Mouse (Mus musculus) kidney, embryonic 14.5 days (tissue): Measurements from ENCODE around the gene Tenm3. TPM values are rescaled to one million over a fixed set of nuclear protein-coding genes. Genes with fewer than 3 reads are reported as not detected.
A peak's percentile ranks its signal among the peaks of the same experiment; 100 is the strongest.

Experiments used
- ATAC-seq: fragments of 200-750 bp; cut with Nextera tagmentation; 2 replicates; pipeline ENCODE4 v1.8.0; 2017; ENCODE audit warnings: moderate number of reproducible peaks, mild to moderate bottlenecking, moderate TSS enrichment, moderate library complexity; ENCODE audit not compliant: low FRiP score, low TSS enrichment
- H3K27ac ChIP-seq: fragments of 300-500 bp; sonication (generic); 2 replicates; pipeline ENCODE4 v1.5.1; 2014; ENCODE audit warnings: low read depth, mild to moderate bottlenecking, low read length, moderate library complexity, mixed read lengths
- H3K27me3 ChIP-seq: fragments of 300-500 bp; sonication (generic); 2 replicates; pipeline ENCODE4 v1.6.1; 2014; ENCODE audit warnings: mild to moderate bottlenecking, low read length; ENCODE audit not compliant: control insufficient read depth, insufficient read depth
- H3K36me3 ChIP-seq: fragments of 300-500 bp; sonication (generic); 2 replicates; pipeline ENCODE4 v1.6.1; 2014; ENCODE audit warnings: low read length, mixed read lengths; ENCODE audit not compliant: control insufficient read depth, insufficient read depth
- H3K4me1 ChIP-seq: fragments of 300-500 bp; sonication (generic); 2 replicates; pipeline ENCODE4 v1.6.1; 2014; ENCODE audit warnings: low read length, mixed read lengths; ENCODE audit not compliant: control insufficient read depth, insufficient read depth
- H3K4me2 ChIP-seq: fragments of 300-500 bp; sonication (generic); replicated peaks from 2 replicates; pipeline ENCODE4 v1.6.1; 2014; ENCODE audit warnings: low read depth, mild to moderate bottlenecking, low read length
- H3K4me3 ChIP-seq: fragments of 300-500 bp; sonication (generic); 2 replicates; pipeline ENCODE4 v1.5.1; 2014; ENCODE audit warnings: mild to moderate bottlenecking, low read length
- H3K9ac ChIP-seq: fragments of 300-500 bp; sonication (generic); 2 replicates; pipeline ENCODE4 v1.6.1; 2014; ENCODE audit warnings: low read depth, mild to moderate bottlenecking, low read length, moderate library complexity
- H3K9me3 ChIP-seq: fragments of 300-500 bp; sonication (generic); 2 replicates; pipeline ENCODE4 v1.6.1; 2016; ENCODE audit warnings: low read length; ENCODE audit not compliant: control insufficient read depth
- WGBS: fragments of 180-500 bp; shearing (Covaris S2); extraction: QIAGEN DNeasy Blood & Tissue Kit; methylation state at CpG from one replicate; pipeline ENCODE4 v1.1.7; 2014; 5-methylcytosine and 5-hydroxymethylcytosine counted together
- polyA plus RNA-seq: library from polyadenylated mRNA; unstranded; fragments of >200 nt; fragmentation: Nextera tagmentation; extraction: Ambion mirVana; gene quantifications from 2 replicates; pipeline ENCODE4 v1.2.1, GENCODE M21; 2014

Tenm3 gene
- polyA plus RNA-seq, 1 experiment from 2014 or later = 34.4 TPM

DNA sequence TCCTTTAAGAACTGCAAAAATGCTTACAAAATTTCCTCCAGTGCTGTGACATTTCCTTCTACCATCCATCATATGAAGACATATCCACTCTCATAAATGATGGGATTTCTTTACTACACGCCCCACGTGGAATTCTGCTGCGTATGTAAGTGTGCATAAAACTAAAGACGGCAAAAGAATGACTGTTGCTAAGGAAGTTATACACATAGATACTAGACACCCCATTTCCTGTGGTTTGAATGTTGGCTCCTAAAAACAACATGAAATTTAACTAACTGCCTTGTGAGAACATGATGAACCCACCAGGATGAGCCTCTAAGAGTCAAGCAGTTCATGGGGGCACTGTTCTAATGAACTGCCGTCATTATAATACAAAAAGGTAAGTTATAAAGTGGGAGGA is 312.0 kb downstream of the Tenm3 start:
- H3K9me3 ChIP-seq = no peaks in the 10 kb centered on the region
- H3K4me1 ChIP-seq = no peaks in the 10 kb centered on the region
- H3K4me2 ChIP-seq = no peak overlapping the region
- no peak for ATAC-seq
- H3K9ac ChIP-seq = no peak overlapping the region
- H3K4me3 ChIP-seq = no peak overlapping the region
- WGBS = 69% methylated on average over 5 of the region's 5 CpGs
- no peaks in the 10 kb centered on the region for H3K36me3 ChIP-seq
- H3K27me3 ChIP-seq = no peaks in the 10 kb centered on the region
- H3K27ac ChIP-seq = no peak overlapping the region

DNA sequence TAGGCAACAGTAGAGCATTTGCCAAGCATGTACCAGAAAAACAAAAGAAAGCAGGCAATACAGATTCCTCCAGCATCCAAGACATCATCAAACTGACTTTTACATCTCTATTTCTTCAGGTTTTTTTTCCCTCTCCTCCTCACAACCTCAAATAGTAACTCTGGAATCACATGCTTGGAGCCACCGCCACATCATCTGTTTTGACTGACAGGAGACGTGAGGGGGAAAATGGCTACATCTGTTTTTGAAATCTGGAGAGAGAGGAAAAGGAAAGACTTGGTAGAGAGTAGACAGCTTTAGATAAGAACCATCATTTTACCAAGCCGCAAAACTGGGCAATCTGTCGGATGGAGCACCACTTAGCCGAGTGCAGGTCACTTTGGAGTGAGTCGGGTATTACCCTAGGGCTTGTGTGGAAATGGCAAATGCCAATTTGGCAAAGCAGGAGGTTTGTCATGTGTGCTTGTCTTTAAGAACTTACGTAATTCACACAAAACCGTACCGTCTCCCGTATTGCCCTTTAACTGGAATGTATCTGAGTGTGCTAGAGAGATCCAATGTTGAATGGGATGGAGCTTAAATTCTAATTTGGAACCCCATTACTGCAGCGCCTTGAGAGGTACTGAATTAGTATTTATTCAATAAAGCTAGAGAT is 312.7 kb downstream of the Tenm3 start:
- no peak for ATAC-seq
- H3K9ac ChIP-seq = no peak overlapping the region
- H3K4me3 ChIP-seq = no peak overlapping the region
- 93% methylated on average over 11 of the region's 11 CpGs for WGBS
- no peak overlapping the region for H3K27ac ChIP-seq
- no peaks in the 10 kb centered on the region for H3K27me3 ChIP-seq
- H3K4me1 ChIP-seq = no peaks in the 10 kb centered on the region
- H3K9me3 ChIP-seq = no peaks in the 10 kb centered on the region
- H3K36me3 ChIP-seq = no peaks in the 10 kb centered on the region
- no peak overlapping the region for H3K4me2 ChIP-seq

DNA sequence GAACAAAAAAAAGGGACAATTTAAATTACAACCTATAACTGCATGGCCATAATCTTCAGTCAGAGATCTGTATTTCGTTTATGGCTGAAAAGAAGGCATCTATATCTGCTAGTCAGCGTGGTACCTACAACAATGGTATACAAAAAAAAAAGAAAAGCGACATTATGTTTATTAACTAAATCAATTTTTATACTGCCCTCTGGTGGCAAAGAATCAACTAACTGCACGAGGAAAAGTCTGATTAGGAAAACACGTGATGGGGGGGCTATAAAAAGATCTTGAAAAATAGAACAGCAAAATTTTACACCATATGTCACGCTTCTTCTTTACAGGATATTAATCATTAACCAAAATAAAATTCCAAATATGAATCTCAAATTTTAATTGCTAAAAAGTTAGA is 316.3 kb downstream of the Tenm3 start:
- no peak overlapping the region for H3K4me2 ChIP-seq
- H3K27ac ChIP-seq = no peak overlapping the region
- H3K36me3 ChIP-seq = no peaks in the 10 kb centered on the region
- H3K4me1 ChIP-seq = no peaks in the 10 kb centered on the region
- ATAC-seq = no peak
- no peaks in the 10 kb centered on the region for H3K9me3 ChIP-seq
- no peak overlapping the region for H3K4me3 ChIP-seq
- WGBS = 38% methylated on average over 6 of the region's 6 CpGs
- no peak overlapping the region for H3K9ac ChIP-seq
- H3K27me3 ChIP-seq = no peaks in the 10 kb centered on the region

GRCm38 (mm10) chr8:48522536-48523123 is 321.1 kb downstream of the Tenm3 start:
- Histone ChIP-seq H3K4me2 (no peak overlapping the region), H3K9me3 (no peaks in the 10 kb centered on the region), H3K4me3 (no peak overlapping the region), H3K9ac (no peak overlapping the region), H3K4me1 (no peaks in the 10 kb centered on the region), H3K27me3 (no peaks in the 10 kb centered on the region), H3K36me3 (no peaks in the 10 kb centered on the region), H3K27ac (no peak overlapping the region)
- no peak for ATAC-seq
- WGBS = 96% methylated on average over 4 of the region's 4 CpGs

GRCm38 (mm10) chr8:48522004-48522403 is 321.7 kb downstream of the Tenm3 start:
- Histone ChIP-seq H3K36me3 (no peaks in the 10 kb centered on the region), H3K9me3 (no peaks in the 10 kb centered on the region), H3K4me3 (no peak overlapping the region), H3K4me1 (no peaks in the 10 kb centered on the region), H3K9ac (no peak overlapping the region), H3K4me2 (no peak overlapping the region), H3K27me3 (no peaks in the 10 kb centered on the region), H3K27ac (no peak overlapping the region)
- 89% methylated on average over 8 of the region's 8 CpGs for WGBS
- no peak for ATAC-seq

DNA sequence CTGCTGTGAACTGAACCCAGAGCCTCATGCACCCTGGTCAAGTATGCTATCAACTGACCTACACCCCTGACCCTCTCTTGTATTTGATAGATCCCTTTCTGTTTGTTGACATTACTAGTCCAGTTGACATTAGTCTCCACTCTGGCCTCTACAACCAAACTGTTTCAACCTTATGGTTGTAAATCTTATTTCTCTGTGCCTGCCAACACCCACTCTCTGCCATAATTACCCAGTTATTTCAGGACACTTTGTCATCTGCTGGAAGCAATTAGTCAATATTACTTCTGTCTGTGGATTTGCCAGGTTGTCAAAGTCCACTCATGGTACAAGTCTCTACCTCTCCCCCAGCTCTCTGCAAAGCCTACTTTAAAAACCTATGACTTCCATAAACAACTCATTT is 326.3 kb downstream of the Tenm3 start:
- Histone ChIP-seq H3K27ac (no peak overlapping the region), H3K36me3 (no peaks in the 10 kb centered on the region), H3K4me2 (no peak overlapping the region), H3K9me3 (no peaks in the 10 kb centered on the region), H3K9ac (no peak overlapping the region), H3K4me3 (no peak overlapping the region), H3K4me1 (0 out of 2 replicates have a peak, but pooled peaks cover 7% of the 10 kb centered on the region), H3K27me3 (no peaks in the 10 kb centered on the region)
- 0 out of 2 replicates have a peak, but pooled peaks have one; percentile 4 for ATAC-seq

GRCm38 (mm10) chr8:48514230-48514629 is 329.5 kb downstream of the Tenm3 start:
- 73% methylated on average over 4 of the region's 4 CpGs for WGBS
- no peak overlapping the region for H3K4me2 ChIP-seq
- H3K27ac ChIP-seq = no peak overlapping the region
- H3K4me1 ChIP-seq = 0 out of 2 replicates have a peak, but pooled peaks cover 7% of the 10 kb centered on the region
- H3K4me3 ChIP-seq = no peak overlapping the region
- H3K9me3 ChIP-seq = no peaks in the 10 kb centered on the region
- no peaks in the 10 kb centered on the region for H3K36me3 ChIP-seq
- H3K27me3 ChIP-seq = no peaks in the 10 kb centered on the region
- peak; percentile 50; the same call in 1 of the 2 replicates for ATAC-seq
- H3K9ac ChIP-seq = no peak overlapping the region

DNA sequence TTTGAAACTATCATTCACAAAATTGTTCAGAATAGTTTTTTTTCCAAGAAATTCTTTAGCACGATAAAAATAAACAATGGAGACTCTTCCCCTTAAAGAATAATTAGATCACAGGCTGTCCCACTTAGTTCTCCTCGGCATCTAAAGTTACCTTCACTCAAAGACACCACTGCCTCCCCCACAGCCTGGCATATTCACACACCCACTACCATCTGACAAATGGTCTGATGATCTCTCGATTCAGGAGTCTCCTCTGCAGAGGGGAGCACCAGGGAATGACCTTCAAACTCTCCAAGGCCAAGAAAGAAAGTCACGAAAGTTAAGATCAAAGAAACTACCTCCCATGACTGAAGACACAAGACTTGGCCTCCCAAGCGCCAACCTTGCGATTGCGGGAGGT is 329.9 kb downstream of the Tenm3 start:
- H3K4me1 ChIP-seq = peaks cover 10% of the 10 kb centered on the region; the same call in 1 of the 2 replicates
- peak; percentile 56; the same call in 1 of the 2 replicates for ATAC-seq
- no peak overlapping the region for H3K4me2 ChIP-seq
- no peak overlapping the region for H3K27ac ChIP-seq
- WGBS = 56% methylated on average over 7 of the region's 7 CpGs
- H3K36me3 ChIP-seq = no peaks in the 10 kb centered on the region
- H3K4me3 ChIP-seq = no peak overlapping the region
- H3K9me3 ChIP-seq = no peaks in the 10 kb centered on the region
- no peaks in the 10 kb centered on the region for H3K27me3 ChIP-seq
- no peak overlapping the region for H3K9ac ChIP-seq

- Histone ChIP-seq H3K9me3 (no peaks in the 10 kb centered on the region), H3K27ac (no peak overlapping the region), H3K27me3 (no peaks in the 10 kb centered on the region), H3K4me2 (no peak overlapping the region), H3K4me1 (peaks cover 17% of the 10 kb centered on the region; the same call in 1 of the 2 replicates), H3K4me3 (no peak overlapping the region), H3K9ac (no peak overlapping the region), H3K36me3 (no peaks in the 10 kb centered on the region)
- WGBS = 94% methylated on average over 12 of the region's 12 CpGs
- no peak for ATAC-seq
Observed at GRCm38 (mm10) chr8:48511546-48511945, 332.2 kb downstream of the Tenm3 start.
